8 mouse cellular contexts compared by ENCODE assay signal in the genomic region with DNA sequence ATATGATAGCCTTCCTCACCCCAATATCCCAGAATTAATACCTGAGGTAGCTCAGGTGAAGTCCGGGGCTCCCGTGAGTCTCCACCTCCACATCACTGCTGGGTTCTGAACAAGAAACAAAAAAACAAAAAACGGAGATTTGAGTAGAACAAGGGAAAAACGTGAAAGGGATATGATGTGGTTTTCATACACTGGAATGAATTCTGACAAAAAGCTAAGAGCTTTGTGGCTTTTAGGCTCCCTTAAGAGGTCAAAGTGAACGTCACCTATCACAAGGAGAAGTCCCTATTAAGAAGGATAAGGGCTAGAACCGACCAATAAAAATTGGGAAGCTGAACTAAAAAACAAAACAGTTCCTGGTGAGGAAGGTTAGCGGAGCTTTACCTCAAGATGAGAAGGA. TPM values are rescaled to one million over a fixed set of nuclear protein-coding genes. Genes with fewer than 3 reads are reported as not detected.
DNase-seq lines count a peak whose midpoint lies in the region; ATAC-seq and TF ChIP-seq lines count a peak whose summit lies in the region.

No protein-coding gene starts in this region.

- no peak for TF ChIP-seq POLR2A in heart, adult 2 months (IDR thresholded peaks at IDR 0.05; ENCODE audit: insufficient read depth, low read depth, low read length)

- H3K9ac ChIP-seq in heart, adult 2 months (ENCODE audit: low read depth, low read length), result peak overlapping the region; percentile 73
- H3K9ac ChIP-seq in liver, embryonic 12.5 days, result peak overlapping the region; percentile 92

- H3K4me2 ChIP-seq in liver, embryonic 12.5 days, result peak overlapping the region; percentile 93

- H3K36me3 ChIP-seq in heart, adult 2 months (ENCODE audit: control insufficient read depth, insufficient read depth, low read length), result peaks cover 8% of the 10 kb centered on the region
- H3K36me3 ChIP-seq in liver, embryonic 12.5 days, result peaks cover 45% of the 10 kb centered on the region

- peaks cover 3% of the 10 kb centered on the region; the same call in 1 of the 2 replicates for H3K79me2 ChIP-seq in heart, adult 2 months (replicated peaks; ENCODE audit: control insufficient read depth, insufficient read depth, low read length)

- intact Hi-C loops in heart, adult 2 months (cut with DNase I), result loop anchor here (2.0 to 10.0 kb wide), 3 partner anchors 48 to 258 kb away; a partner anchor contains a TSS

- ATAC-seq in liver, embryonic 12.5 days, result no peak

- peak overlapping the region; percentile 91 for H3K27ac ChIP-seq in heart, adult 2 months
- peak overlapping the region; percentile 94 for H3K27ac ChIP-seq in liver, embryonic 12.5 days

- 9% methylated on average over 7 of the region's 7 CpGs for WGBS in heart, adult 2 months
- 10% methylated on average over 7 of the region's 7 CpGs for WGBS in liver, embryonic 12.5 days (ENCODE audit: insufficient replicate concordance)

- H3K9me3 ChIP-seq in liver, embryonic 12.5 days (replicated peaks), result no peaks in the 10 kb centered on the region

- DNase-seq in heart, adult 2 months, result no peak
- DNase-seq in heart, adult 8-10 months (ENCODE audit: low spot score), result no peak
- peak; percentile 22 for DNase-seq in thymus, postnatal 0 days (ENCODE audit: low spot score)
- no peak for DNase-seq in thymus, postnatal 4 days
- no peak for DNase-seq in T-cell, adult 2 months (ENCODE audit: low spot score)
- no peak for DNase-seq in layer of hippocampus, postnatal 10 days (ENCODE audit: low spot score in 2 of 2)
- no peak for DNase-seq in cerebellum, postnatal 36 days

- H3K4me3 ChIP-seq in heart, adult 2 months, result peak overlapping the region; percentile 59
- peak overlapping the region; percentile 84 for H3K4me3 ChIP-seq in liver, embryonic 12.5 days

- TF ChIP-seq CTCF in heart, adult 2 months (IDR thresholded peaks at IDR 0.05), result no peak

- peaks cover 4% of the 10 kb centered on the region for H3K4me1 ChIP-seq in heart, adult 2 months (ENCODE audit: control insufficient read depth, insufficient read depth, low read length)
- peaks cover 27% of the 10 kb centered on the region for H3K4me1 ChIP-seq in liver, embryonic 12.5 days

- TF ChIP-seq EP300 in heart, adult 2 months (IDR thresholded peaks at IDR 0.05; ENCODE audit: insufficient read depth, low read depth, low read length), result no peak

- H3K27me3 ChIP-seq in heart, adult 2 months (ENCODE audit: control insufficient read depth, insufficient read depth, low read length), result no peaks in the 10 kb centered on the region
- no peaks in the 10 kb centered on the region for H3K27me3 ChIP-seq in liver, embryonic 12.5 days (replicated peaks)

RNA-seq across cellular contexts. Expression of a gene that starts 0.8 kb away (rescaled TPM):
- total RNA-seq in heart, adult 2 months (2021), result 1 to 10 TPM; 7.5 to 7.6 TPM
- polyA plus RNA-seq in heart, adult 2 months (2012; rRNA removed), result 6.6 and 6.8 TPM in 2 replicates
- 1 to 10 TPM; 5.7 to 9.9 (median 6.8) TPM for total RNA-seq in heart, adult 8-10 months (2022)
- 17.8 and 18.8 TPM in 2 replicates for polyA plus RNA-seq in thymus, postnatal 0 days (2015; fragmentation: Nextera tagmentation; extraction: Ambion mirVana)
- 7.7 and 8.1 TPM in 2 replicates for polyA plus RNA-seq in liver, embryonic 12.5 days (2016; fragmentation: Nextera tagmentation; extraction: Ambion mirVana)
- total RNA-seq in layer of hippocampus, postnatal 10 days (2021), result 10 to 100 TPM; 12.2 to 14.0 TPM

RNA-seq across cellular contexts. Expression of a gene that starts 2.3 kb away (rescaled TPM):
- 1,000 to 10,000 TPM; 1,453 to 1,598 TPM for total RNA-seq in heart, adult 2 months (2021)
- 853 and 867 TPM in 2 replicates for polyA plus RNA-seq in heart, adult 2 months (2012; rRNA removed)
- 1,000 to 10,000 TPM; 1,313 to 1,574 (median 1,476) TPM for total RNA-seq in heart, adult 8-10 months (2022)
- 4,302 and 4,551 TPM in 2 replicates for polyA plus RNA-seq in thymus, postnatal 0 days (2015; fragmentation: Nextera tagmentation; extraction: Ambion mirVana)
- 2,924 and 3,037 TPM in 2 replicates for polyA plus RNA-seq in liver, embryonic 12.5 days (2016; fragmentation: Nextera tagmentation; extraction: Ambion mirVana)
- total RNA-seq in layer of hippocampus, postnatal 10 days (2021), result 1,000 to 10,000 TPM; 2,468 to 2,532 TPM

RNA-seq across cellular contexts. Expression of a gene that starts 19.0 kb away (rescaled TPM):
- total RNA-seq in heart, adult 2 months (2021), result 10 to 100 TPM; 39.4 to 44.2 TPM
- 19.5 and 35.6 TPM in 2 replicates for polyA plus RNA-seq in heart, adult 2 months (2012; rRNA removed)
- total RNA-seq in heart, adult 8-10 months (2022), result 10 to 100 TPM; 35.0 to 47.9 (median 39.4) TPM
- polyA plus RNA-seq in thymus, postnatal 0 days (2015; fragmentation: Nextera tagmentation; extraction: Ambion mirVana), result 238 and 264 TPM in 2 replicates
- polyA plus RNA-seq in liver, embryonic 12.5 days (2016; fragmentation: Nextera tagmentation; extraction: Ambion mirVana), result 233 and 242 TPM in 2 replicates
- 10 to 100 TPM; 83.2 to 87.6 TPM for total RNA-seq in layer of hippocampus, postnatal 10 days (2021)

RNA-seq across cellular contexts. Expression of a gene that starts 21.1 kb away (rescaled TPM):
- total RNA-seq in heart, adult 2 months (2021), result 10 to 100 TPM; 16.4 to 17.9 TPM
- 23.6 and 24.7 TPM in 2 replicates for polyA plus RNA-seq in heart, adult 2 months (2012; rRNA removed)
- total RNA-seq in heart, adult 8-10 months (2022), result 10 to 100 TPM; 16.5 to 17.5 (median 17.1) TPM
- polyA plus RNA-seq in thymus, postnatal 0 days (2015; fragmentation: Nextera tagmentation; extraction: Ambion mirVana), result 43.2 and 44.6 TPM in 2 replicates
- 15.0 and 16.0 TPM in 2 replicates for polyA plus RNA-seq in liver, embryonic 12.5 days (2016; fragmentation: Nextera tagmentation; extraction: Ambion mirVana)
- 10 to 100 TPM; 10.1 to 11.9 TPM for total RNA-seq in layer of hippocampus, postnatal 10 days (2021)

RNA-seq across cellular contexts. Expression of a gene that starts 42.7 kb away (rescaled TPM):
- total RNA-seq in heart, adult 2 months (2021), result 1 to 10 TPM; 6.3 to 8.2 TPM
- polyA plus RNA-seq in heart, adult 2 months (2012; rRNA removed), result 5.5 and 7.7 TPM in 2 replicates
- total RNA-seq in heart, adult 8-10 months (2022), result 1 to 10 TPM; 6.9 to 8.5 (median 7.9) TPM
- 0.85 and 0.87 TPM in 2 replicates for polyA plus RNA-seq in thymus, postnatal 0 days (2015; fragmentation: Nextera tagmentation; extraction: Ambion mirVana)
- polyA plus RNA-seq in liver, embryonic 12.5 days (2016; fragmentation: Nextera tagmentation; extraction: Ambion mirVana), result 1.8 TPM in 2 replicates
- under 1 TPM; 0.71 to 0.76 TPM for total RNA-seq in layer of hippocampus, postnatal 10 days (2021)
